Mouse (Mus musculus) retina, postnatal 7 days (tissue): ENCODE results near the gene Hoxb8.

Experiments
- DNase-seq: peaks from one replicate; pipeline ENCODE4 v3.0.0-alpha.2; 2012; ENCODE audit warnings: low read depth, low spot score

Hoxb8 gene

GRCm38 (mm10) chr11:96284774-96285734 is 3.3 kb downstream of the Hoxb8 start:
- DNase-seq: no peak

DNA sequence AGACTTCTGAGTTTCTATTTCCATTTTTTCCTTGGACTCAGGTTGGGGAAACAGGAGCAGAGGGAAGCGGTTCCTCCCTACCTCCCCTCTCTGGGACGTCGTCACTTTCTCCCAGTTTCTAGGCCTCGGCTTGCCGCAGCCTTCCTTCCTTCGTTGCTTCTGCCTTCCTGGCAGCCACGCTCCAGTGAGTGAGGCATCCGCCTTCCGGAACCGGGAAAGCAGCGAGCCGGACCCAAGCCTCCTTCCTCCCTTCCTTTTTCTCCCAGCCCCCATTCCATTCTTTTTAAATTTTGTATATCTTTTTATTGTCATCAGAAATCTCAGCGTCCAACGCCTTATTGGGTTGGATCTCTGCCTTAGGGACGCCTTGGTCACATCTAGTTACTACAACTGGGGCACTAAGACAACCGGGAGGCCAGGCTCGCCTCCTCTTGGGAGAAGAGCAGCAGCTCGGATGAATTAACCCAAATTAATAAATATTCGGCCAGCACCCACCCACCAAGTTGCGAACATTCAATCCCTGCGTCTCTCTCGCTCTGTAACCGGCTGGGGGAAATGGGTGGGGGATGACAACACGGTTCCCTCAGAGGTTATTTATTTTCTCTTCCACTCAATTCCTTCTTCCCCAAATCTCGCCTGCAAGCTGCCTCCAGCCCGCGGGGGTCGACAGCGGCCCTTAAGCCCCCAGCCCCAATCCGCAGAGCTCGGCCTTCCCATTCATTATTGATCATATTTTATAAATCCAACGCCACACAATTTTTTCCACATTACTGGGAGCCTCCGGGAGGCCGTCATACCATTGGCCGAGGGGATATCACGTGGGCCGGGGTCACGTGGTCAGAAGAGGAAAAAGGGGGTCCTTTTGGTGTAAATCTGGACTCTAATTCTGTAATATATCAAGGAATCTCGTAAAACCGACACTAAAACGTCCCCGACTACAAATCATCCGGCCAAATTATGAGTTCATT is 4.3 kb downstream of the Hoxb8 start, which contains the start of gene Hoxb7:
TSS of gene Hoxb7 (plus strand) at position 853 of the 968 bp plus-strand sequence.
- DNase-seq: no peak

GRCm38 (mm10) chr11:96286739-96287385 is 5.2 kb downstream of the Hoxb8 start:
- DNase-seq: no peak

GRCm38 (mm10) chr11:96287411-96287810 is 5.7 kb downstream of the Hoxb8 start:
- no peak for DNase-seq

DNA sequence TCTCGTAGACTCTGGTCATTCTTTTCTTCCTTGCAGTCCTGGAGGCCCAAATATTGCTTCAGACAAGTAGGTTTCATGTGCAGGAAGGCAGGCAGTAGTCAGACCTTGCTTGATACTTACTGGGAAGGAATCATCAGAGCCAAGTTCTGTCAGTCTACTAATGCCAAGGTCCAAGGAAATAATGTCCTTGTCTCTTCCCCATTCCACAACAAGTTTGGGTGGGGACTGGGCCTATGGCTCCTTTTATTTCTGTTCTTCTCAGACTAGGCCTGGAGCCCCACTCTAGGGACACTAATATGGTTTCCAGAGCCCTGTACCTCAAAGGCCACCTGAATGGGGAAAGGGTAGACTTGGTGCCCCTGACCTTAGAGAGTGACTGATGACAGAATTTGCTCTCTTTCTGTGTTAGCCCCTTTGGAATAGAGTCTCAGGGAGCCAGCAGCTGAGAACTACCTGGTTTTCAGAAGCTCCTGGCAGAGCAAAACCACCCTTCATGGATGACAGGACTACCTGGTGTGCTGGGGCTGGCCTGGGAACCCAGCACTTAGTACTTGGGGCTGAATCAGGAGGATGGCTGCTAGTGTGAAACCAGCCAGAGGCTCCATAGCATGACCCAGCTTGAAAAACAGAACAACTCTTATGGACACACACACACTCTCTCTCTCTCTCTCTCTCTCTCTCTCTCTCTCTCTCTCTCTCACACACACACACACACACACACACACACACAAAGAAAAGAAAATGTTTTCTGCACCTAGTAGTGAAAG is 6.9 kb downstream of the Hoxb8 start:
- no peak for DNase-seq

DNA sequence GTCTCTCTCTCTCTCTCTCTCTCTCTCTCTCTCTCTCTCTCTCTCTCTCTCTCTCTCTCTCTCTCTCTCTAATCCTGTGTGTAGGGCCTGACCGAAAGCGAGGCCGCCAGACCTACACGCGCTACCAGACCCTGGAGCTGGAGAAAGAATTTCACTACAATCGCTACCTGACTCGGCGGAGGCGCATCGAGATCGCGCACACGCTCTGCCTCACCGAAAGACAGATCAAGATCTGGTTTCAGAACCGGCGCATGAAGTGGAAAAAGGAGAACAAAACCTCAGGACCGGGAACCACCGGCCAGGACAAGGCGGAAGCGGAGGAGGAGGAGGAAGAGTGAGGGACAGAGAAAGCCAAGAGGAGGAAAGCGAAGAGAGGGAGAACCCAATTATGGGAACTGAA is 7.6 kb downstream of the Hoxb8 start:
- no peak for DNase-seq

DNA sequence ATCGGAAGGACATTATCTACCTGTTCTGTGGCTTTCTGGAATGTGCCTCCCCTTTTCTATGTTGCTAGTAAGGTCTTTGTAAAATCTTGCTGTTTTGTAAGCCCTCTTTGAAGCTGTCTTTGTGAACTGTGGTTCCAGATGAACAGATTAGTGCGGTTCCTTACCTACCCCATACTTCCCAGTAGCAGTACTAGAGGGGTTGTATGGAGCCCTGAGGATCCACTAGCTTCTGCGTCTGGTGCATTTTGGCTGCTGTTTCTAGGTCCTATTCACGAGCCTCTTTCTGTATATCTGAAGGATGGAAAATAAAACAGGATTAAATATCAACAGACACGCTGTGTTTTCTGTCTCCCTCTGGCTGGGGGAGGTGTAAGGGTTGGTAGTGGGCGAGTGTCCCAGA is 8.1 kb downstream of the Hoxb8 start:
- DNase-seq: no peak

DNA sequence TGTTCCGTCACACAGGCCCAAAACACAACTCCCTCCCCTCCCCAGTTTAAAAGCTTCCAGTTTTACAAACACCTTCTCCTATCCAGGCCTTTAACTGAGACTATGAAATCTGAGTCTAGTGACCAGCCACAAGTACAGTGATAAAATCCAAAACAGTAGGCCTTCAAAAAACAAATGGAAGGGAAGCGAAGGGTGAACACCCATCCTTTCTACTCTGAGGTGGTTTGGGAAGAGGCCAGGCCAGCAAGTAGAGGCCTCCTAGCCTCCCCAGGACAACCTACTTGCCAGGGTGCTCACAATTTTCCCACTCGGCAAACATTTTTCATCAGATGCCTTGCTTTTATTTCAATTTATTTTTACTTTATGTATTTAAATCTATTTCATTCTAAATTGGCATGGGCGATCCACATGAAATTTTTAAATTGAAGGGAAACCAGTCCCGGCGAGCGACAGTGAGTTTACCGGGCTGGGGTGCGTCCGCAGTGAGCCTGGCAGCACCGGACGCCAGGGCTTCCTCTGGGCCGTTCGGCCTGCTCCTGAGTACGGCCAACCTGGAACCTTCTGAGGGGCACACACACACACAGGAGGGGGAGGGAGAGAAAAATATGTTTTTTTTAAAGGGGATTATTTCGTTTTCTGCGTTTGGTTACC is 9.1 kb downstream of the Hoxb8 start:
- DNase-seq: no peak

DNA sequence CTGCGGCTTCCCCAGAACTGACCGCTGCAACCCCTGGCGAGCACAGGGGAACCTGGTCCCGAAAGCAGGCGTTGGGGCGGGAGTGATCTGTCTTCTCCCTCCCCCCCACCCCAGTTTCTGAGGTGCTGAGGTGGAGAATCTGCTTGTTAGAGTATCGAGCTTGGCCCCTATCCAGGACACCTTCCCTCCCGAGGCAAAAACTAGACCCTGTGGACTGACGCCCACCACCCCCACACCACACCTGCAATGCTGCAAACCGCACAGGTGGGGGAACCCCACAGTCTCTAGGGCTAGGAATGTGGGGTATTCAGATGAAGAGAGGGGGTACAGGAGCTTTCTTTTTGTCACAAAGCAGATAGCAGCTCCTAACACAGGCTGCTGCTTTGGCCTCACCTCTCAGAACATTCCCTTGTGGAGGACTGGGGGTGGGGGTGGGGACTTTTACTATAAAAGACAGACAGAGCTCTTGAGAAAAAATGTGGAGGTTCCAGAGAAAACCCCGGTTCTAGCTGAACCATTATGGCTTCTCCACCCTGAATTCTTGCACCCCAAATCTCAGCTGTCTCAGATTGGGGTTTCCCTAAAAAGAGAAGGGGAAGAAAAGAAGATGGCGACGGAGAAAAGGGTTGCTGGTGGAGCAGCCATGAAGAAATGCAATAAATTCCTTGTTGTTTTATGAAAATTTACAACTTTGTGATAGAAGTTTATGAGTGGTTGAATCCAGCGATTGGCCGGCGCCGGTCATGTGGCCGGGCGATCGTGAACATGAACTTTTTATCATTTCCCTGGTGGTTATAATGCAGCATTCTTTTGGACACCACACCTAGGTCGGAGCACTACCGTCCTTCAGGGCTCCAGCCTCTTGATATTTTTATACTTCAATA is 10.2 kb downstream of the Hoxb8 start, which contains the start of gene Hoxb6:
TSS of gene Hoxb6 (plus strand) at position 796 of the 884 bp plus-strand sequence.
- no peak for DNase-seq

GRCm38 (mm10) chr11:96292565-96293301 is 11.0 kb downstream of the Hoxb8 start:
- no peak for DNase-seq

GRCm38 (mm10) chr11:96293302-96293921 is 11.7 kb downstream of the Hoxb8 start:
- no peak for DNase-seq

GRCm38 (mm10) chr11:96294245-96295091 is 12.8 kb downstream of the Hoxb8 start:
- peak; percentile 68 for DNase-seq

GRCm38 (mm10) chr11:96295092-96295835 is 13.6 kb downstream of the Hoxb8 start:
- no peak for DNase-seq

DNA sequence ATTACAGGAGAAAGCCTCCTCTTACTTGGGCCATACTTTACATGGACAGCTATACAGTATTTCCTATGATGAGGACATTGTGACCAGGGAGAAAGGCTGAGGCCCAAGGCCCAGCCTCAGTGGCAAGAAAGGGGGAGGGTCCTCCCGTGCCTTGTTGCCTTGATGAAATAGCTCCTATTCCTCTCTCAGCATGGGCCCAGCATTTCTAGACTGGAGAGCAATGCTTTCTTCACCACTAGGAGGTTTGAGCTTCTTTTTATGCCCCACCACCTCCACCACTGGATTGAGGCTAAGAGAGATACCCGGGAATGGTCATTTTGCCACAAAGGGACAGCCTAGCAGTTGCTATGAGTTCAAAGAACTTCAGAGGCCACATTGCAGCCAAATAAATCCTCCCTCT is 15.3 kb downstream of the Hoxb8 start:
- DNase-seq: no peak

DNA sequence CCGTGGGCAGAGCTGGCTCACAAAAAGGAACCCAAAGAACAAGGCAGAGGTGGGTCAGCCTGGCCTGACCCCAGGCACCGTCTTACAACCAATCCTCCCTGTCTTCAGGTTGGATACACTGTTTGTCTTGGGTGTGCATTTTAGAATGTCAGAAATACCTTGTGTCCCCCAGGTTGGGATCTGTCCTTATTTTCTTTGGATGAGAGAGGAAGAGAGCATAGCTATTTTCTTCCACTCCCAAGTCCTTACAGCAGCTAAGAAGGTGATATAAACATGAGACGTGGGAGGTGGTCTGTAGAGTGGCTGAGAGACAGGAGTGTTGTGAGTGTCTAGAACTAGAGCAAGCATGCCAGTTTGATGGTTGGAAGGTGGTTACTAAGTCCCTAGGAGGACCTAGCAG is 15.7 kb downstream of the Hoxb8 start:
- no peak for DNase-seq

- no peak for DNase-seq
Observed at GRCm38 (mm10) chr11:96297968-96298635, 16.4 kb downstream of the Hoxb8 start.
